Mouse (Mus musculus) adrenal gland, adult 8-10 months (tissue): ENCODE measurements around the gene Arhgap15. TPM values are rescaled to one million over a fixed set of nuclear protein-coding genes. Genes with fewer than 3 reads are reported as not detected.

Experiments used
- DNase-seq: peaks from one replicate; pipeline ENCODE4 v3.0.0; 2022
- total RNA-seq, 4 experiments: library from RNA; stranded (reverse); gene quantifications; 2 replicates each; pipeline ENCODE4 v1.2.4; 2022

Arhgap15 gene
- total RNA-seq, 4 experiments from 2014 or later, result 1.3 to 3.8 (median 2.5) TPM

DNA sequence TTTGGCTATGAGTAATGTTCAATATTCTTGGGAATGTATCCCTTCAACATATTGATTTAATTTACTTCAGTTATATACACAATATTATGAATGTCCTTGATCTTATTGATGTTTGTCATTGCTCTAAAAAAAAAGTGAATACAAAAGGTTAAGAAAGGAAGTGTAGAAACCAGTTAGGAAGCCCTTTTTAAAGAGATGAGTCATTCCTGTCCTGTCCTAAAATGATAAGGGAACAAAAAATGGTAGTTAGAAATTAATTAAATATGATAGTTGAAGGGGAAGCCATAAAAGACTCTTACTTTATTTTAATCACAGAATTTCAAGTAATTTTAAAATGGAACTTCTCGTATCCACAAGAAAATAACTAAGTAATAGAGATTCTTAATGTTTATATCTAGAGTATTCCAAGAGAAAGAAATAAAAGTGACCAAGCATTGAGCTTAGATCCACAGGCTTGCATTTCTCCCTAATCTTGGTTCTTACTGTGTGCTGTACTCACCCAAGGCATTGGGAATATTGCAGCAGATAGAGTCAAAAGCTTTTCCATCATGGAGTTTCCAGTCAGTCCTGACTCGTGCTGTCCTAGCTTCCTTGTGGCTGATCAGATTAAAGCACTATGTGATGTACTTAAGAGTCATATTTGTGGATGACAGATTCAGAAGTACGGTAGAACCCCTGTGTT lies 291.0 kb downstream of the Arhgap15 start:
- no peak for DNase-seq

DNA sequence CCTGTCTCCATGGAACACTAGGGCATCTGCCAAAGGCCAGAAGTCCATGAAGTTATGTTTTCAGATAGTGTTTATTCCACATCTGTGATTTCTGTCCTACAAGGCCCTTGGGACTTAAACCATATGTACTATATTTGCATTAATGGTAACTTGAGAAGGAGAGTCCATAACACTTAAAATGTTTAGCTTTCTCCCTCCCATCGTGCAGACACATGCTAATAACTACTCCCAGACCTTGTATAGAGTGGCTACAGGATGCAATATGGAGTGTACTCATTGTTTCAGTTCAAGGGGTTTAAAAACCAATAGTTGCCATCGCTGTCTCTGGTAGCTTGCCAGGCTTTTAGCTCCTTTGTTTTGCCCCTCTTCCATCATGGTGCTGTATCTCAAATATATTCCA lies 295.5 kb downstream of the Arhgap15 start:
- DNase-seq, result no peak

DNA sequence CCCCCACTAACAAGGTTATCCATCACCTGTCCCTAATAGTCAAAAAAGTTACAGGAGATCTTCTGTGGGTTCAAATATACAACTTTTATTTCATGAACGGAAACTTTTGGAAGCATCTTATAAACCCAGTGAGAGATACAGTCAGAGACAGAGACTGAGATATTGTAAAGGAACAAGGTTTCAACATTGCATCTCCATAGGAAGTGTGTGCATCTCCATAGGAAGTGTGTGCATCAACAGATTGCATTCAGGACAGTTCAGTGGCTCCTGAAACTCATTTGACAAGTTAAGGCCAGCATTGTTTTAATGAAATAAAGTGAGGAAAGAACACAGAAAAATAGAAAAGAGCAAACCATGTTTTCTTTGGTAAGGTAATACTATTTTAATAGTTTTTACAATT lies 296.0 kb downstream of the Arhgap15 start:
- no peak for DNase-seq

DNA sequence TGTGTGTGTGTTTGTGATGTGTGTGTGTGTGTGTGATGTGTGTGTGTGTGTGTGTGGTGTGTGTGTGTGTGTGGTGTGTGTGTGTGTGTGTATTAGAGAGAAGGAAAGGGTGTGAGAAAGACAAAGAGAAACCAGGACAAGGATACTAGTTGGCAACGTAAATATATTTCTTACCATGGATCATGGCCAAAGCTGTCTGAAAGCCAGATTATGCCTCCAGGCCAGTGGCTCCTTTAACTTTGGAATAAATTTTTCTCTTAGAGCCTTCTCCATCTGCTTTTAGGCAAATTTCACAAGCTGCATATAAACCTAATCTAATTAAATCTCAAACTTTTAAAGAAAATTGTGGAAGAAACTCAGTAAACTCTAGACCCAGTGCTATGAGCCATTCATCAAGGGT lies 296.6 kb downstream of the Arhgap15 start:
- DNase-seq, result no peak

DNA sequence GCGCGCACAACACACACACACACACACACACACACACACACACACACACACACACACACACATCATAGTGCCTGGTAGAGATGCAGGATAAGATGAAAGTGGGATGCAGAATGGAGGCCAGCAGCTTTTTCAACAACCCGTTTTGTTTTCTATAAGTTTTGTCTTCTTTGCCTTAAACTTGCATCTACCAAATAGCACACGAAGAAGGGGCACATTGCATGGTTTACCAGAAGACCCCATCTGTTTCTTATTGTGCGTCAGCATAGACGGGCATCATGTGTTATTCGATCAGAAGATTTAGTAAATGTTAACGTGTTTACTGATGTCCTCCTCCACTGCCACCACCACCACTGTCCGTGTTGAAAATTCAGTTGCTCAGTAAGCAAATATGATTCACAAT lies 311.7 kb downstream of the Arhgap15 start:
- DNase-seq, result no peak

DNA sequence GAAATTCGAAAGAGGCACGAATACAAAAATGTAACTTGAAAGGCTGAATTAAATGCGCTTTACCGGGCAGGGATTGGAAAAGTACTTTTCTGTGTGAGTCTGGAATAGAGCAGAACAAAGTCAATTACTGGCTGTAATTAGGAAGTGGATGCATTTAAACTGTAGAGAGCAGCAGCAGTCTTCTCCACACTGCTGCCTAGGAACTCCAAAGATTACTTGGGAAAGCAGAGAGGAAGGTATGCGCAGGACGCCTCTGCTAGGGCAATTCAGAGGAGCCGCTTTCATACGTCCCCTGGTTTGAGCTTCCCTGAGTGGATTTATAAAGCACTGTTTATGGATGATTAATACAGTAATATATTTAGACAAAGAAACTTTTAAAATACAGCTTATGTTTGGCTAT lies 312.1 kb downstream of the Arhgap15 start:
- DNase-seq, result no peak

DNA sequence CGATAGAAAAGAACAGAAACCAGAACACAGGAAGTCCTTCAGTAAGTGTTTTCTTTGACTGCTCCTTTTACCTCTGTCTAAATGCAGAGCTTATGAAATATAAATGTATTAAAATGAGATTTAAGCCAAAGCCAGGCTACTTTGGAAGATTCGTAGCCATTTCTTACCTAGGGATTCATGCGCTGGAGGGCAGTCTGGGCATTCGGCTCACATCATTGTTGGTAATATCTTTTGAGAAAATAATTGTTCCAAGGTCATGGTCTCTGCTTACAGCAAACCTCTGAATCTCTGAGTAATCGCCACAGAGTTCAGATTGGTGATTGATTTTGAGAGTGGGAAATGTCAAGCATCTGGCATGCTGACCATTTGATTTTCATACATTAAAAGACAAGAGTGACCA lies 316.4 kb downstream of the Arhgap15 start:
- peak; percentile 27 for DNase-seq

DNA sequence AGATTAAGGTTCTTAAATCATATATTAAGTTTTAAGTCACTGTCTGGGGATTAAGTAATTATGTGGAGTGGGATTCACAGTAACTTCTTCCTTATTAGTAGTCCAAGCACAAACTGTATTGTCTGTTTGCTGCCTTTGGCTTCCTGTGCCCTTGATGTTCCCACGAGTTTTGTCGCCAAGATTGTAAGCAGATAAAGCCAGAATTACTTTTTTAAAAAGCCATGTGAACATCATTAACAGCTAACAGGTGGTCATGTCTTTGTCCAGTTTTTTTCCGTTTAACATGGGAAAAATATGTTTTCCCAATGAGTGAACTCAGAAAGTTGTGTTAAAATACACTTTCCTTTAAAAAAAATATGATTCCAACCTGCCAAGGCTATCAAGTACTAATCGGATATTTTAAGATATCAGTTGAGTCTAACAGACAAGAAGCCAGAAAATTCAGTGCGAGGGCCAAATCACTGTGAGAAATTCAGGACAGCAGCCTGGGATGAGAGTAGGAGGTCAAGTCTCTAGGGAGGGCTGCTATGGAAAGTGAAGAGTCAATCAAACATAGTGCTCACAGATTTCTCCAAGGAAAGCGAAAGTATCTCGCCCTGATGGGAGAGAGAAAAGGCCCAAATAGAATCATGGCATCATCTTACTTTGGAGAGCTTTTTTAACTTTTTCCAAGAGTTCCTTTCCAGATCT lies 319.7 kb downstream of the Arhgap15 start:
- DNase-seq, result no peak

DNA sequence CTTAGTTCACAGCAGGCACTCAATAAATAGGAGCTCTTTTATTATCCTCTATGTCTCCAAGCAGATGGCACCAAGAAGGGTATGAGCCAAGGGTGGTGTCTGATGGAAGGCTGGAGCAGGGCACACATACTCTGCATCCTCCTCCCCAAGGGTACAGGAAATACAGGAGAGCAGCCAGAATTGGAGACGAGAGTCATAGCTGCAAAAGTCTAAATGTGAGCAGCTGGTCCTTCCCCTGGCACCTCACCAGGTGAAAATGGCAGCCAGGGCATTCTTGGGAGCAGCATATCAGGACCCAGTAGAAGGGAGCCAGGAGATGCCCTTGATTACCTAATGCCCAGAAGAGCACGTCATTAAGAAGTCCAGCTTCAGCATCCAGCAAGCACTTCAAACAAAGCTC lies 320.3 kb downstream of the Arhgap15 start:
- DNase-seq, result no peak

DNA sequence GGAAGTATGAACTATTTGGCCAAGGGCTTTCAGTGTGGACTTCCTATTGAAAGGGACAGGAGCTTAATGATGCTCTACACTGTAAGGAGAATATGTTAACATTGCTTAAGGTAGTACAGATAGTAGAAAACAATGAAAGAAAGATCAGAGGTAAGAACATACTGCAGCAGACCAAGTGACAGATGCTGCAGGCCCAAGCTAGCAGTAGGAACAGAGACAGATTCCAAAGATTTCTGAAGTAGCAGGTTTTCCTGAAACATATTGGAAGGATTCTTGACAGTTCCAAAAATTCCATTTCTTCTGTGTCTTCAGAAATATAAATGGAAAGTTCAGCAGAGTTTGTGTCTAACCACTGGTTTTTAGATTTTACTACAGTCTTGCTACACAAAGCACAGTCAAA lies 327.9 kb downstream of the Arhgap15 start:
- DNase-seq, result no peak

DNA sequence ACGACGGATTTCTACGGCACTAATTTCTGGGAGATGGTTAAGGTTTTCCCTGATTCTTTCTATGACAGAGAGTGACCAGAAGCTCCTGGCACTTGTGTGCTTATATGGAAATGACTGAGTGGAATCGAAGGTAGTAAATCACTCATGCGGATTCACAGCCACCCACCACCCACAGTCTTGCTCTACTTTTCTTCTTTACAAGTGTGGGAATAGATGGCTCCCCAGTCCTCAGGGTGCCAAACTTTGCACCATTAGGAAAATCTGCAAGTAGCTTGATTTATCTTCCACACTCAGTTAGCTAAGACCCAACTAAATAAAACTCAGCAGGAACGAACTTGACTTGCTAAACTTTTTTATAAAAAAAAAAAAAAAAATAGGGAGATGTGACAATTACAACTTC lies 331.9 kb downstream of the Arhgap15 start:
- DNase-seq, result no peak

DNA sequence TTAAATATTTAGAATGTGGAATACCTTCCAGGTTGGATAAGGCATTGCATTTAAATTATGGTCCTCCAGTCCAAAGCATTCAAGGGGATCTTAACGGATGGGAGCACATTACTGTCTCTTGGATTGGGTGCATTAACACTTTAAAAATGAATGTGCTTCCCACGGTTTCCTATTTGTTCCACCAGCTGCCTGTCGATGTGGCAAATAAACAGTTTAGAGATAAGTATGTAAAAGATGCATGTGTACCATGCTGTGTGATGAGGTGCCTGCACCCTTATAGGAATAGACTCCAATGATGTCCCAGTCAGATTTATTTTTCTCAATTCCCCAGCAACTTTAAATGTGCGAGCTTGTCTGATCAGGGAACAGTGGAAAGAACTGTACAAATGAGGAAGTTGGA lies 332.6 kb downstream of the Arhgap15 start:
- no peak for DNase-seq

DNA sequence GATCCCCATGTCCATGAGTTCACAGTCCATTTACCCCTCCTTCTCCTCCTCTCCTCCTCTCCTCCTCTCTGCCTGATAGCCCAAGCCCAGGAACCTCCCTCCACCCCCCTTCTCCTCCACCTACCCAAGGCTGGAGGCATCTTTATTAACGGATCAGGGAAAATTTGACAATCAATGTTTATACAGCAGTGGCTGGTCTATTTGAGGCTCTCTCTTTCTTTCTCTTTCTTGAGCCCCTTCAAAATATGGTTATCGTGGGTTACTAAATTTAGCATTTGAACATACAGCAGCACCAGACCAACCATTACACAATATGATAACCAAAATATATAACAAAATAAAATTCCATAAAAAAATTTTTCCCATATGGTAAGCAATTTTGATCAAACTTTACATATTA lies 335.8 kb downstream of the Arhgap15 start:
- DNase-seq, result no peak

DNA sequence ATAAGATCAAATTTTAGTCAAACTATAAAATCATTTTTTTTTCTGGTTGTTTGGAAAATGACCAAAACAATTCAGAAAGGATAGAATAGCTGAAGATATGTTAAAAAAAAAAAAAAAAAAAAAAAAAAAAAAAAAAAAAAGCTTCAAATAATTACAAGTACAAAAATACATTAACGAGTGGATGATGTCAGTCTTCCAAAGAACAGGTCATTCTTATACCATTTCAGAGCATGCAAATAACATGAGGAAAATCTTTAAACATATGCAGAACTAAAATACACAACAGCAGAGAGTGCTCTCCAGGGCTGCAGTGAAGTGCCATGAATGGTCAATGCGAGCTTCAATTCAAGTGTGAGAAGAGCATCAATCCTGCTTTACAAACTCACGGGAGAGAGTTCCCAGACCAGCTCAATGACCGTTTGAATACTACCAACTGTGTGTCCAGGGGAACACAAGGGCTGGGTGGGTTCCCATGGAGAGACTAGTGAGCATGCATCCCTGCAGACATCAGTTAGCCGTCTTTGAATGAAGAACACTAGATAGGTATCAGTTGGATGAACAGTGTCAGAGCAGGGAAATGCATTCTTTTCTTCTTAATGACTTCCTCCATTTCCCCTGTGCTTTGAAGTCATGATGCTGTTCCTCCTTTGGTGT lies 337.9 kb downstream of the Arhgap15 start:
- no peak for DNase-seq

DNA sequence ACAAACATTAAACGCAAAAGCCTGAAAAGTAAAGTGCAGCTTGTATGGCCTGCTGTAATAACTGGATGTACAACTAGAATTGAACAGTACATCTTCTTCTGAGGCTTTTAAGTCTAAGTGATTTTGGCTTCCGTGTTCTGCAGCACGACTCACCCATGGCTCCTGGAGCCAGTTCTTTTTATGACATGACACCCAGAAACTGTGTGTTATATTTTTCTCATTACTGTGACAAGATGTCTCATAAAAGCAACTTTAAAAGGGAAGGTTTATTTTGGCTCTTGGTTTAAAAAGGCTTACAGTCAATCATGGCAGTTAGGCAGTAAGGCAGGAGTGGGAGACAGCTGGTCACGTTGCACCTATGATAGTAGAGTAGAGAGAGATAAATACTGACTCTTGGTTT lies 349.9 kb downstream of the Arhgap15 start:
- no peak for DNase-seq

DNA sequence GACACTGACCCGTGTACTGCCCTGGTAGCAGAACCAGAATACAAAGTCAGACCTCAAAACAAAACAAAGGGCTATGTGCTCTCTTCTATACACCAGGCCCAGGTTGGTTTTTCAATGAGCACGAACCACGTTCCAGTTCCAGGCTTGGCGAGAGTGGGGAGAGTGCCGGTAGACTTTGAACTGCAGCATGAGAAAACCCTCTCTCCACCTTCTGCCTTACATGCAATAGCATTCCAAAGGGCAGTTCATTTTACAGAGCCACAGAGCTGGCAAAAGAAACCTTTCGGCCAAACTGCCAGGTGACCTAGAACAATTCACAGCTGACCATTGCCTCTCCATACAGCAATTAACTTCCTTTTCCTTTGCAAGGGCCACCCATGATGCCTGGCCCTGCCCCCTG lies 353.7 kb downstream of the Arhgap15 start:
- DNase-seq, result no peak

DNA sequence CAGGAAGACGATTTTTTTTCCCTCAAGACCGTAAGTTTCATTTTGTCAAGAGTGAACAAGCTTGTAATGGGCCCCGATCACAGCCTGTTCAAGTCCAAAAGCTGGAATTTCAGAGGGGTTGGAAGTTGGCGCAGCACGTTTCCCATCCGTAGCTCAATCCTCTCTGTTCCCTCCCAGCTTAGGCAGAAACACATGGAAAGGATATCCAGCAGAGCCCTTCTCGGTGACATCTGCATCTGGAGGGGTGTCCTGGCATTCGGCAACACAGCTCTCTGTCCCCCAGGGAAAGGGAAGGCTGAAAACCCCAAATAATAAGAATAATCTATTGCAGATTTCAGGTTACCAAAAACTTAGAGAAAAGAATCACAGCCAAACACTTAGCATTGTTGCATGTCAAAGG lies 354.7 kb downstream of the Arhgap15 start:
- no peak for DNase-seq

DNA sequence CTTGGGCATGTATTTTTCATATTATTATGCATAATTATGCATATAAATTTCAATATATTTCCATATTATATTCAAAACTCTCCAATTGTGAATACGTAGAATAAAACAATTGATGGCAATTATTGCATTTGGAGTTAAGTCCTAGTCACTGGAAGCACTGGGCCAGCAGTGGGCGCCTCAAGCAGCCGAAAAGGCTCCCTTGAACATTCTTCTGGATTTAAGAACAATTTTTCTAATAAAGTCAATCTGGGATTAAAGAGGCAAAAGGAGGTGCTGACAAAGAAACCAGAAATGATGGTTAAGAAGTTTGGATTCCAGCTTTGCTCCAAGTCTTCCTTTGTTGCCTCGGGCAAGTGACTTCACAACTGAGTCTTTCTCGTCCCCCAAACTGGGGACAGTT lies 355.1 kb downstream of the Arhgap15 start:
- DNase-seq, result no peak

DNA sequence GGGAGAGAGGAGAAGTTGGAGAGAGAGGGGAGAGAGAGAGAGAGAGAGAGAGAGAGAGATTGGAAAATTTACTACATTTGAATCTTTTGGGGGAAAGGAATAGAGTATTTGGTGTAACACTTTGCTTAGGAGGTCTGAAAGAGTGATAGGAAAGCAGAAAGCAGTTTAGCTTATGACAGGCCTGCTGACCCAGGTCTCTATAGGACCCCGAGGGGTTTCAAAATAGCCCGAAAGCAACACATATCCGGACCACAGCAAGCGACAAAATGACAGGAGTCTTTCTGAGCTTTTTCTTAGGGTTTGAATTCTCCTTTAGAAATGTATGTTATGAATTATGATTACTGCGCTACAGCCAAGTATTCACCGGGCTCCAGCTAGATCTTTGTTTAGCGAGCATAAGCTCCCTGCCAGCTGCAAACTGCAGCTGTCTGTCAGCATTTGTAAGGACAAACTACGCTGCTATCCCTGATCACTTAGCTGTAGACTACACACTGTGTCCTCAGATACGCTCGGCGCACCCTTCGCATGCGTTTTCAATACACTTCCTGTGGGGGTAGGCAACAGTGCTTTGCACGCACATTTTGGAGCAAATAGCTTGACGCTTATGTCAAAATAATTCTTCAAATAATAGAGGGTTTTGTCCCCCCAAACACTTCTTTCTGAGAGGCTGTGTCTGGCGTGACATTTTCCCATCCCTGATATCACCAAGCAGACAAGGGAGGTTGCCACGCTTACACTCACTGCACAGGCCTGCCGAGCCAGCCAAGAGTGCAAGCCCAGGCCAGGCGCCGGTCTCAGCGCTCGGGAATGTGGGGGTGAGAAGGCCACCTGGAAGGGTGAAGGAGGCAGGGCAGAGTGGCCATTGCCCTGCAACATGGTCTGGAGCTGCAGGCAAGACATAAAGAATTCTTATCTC lies 355.9 kb downstream of the Arhgap15 start:
- DNase-seq, result peak; percentile 5

DNA sequence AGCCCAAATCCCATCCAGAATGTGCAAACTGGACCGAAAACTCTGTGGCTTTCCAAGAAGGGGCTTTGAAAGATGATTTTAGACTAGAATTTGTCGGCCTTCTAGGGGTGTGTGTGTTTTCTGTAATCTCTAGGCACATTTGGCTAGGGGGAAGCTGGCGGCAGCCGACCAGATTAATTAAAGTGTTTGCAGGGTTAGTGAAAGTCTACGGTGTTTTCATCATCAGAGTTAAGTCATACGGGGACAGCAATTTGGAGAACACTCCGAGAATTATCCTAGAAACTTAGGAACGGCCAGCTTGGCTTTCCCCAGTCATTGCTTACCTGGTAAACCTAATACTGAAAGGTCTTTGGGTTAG lies 356.6 kb downstream of the Arhgap15 start:
- DNase-seq, result no peak

DNA sequence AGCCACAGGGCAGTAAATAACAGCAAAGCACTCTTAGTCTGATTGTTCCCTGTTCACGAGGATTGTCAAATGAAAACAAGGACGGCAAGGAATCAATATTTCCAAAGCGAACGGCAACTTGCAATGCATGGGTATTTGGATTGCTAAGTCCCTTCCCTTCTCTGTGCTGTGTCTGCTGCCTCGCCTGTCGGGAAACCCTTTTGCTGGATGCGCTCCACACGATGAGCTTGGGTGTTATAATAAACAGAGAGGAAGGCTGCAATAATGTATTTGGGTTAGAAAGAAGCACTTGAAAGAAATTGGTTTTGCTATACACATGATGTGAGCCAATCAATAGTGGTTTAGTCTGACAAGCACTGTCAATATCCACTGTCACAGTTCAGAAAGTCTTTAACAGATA lies 357.7 kb downstream of the Arhgap15 start:
- no peak for DNase-seq

DNA sequence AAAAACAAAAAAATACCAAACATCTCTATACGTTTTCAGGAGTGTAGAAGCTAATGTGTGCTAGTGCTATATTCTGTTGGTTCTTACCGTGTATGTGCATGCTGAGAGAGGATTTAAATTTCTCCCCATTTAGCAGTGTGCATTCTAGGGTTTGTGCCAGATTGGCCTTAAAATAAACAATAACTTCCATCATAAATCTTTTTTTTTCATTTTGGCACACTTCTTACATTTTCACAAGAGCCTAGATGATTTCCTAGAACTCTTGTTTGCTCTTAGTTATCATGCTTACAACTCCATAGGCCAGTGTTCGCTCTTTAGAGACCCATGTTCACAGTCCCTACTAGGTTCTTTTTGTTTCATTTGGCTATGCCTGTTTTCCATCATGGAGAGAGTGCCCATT lies 362.7 kb downstream of the Arhgap15 start:
- no peak for DNase-seq
